Mouse (Mus musculus) heart, adult 9 months (tissue): ENCODE data around the gene Hmx1.

Experiments used
- DNase-seq, 2 experiments: peaks; one replicate each; pipeline ENCODE4 v3.0.0; 2022; ENCODE audit warnings: low spot score in 2 of 2

Gene Hmx1

GRCm38 (mm10) chr5:35388491-35389111 is at the start of gene Hmx1:
Gene Hmx1, plus strand, starts transcription at chr5:35389108.
- no peak for DNase-seq

GRCm38 (mm10) chr5:35345084-35345483 is 43.8 kb upstream of the Hmx1 start:
- DNase-seq: no peak

GRCm38 (mm10) chr5:35348794-35349193 is 40.1 kb upstream of the Hmx1 start:
- peak; percentile 15 to 35 for DNase-seq

- no peak for DNase-seq
Measured at GRCm38 (mm10) chr5:35357544-35358440, 31.1 kb upstream of the Hmx1 start.

GRCm38 (mm10) chr5:35361570-35362284 is 27.2 kb upstream of the Hmx1 start:
- DNase-seq: peak; percentile 66 to 87

GRCm38 (mm10) chr5:35366241-35367032 is 22.5 kb upstream of the Hmx1 start:
- DNase-seq: no peak

- no peak for DNase-seq
Measured at GRCm38 (mm10) chr5:35368916-35369315, 20.0 kb upstream of the Hmx1 start.

GRCm38 (mm10) chr5:35379066-35379465 is 9.8 kb upstream of the Hmx1 start:
- DNase-seq: no peak

- no peak for DNase-seq
Measured at GRCm38 (mm10) chr5:35379815-35380214, 9.1 kb upstream of the Hmx1 start.

- DNase-seq: no peak
Measured at GRCm38 (mm10) chr5:35387834-35388490, 946 bp upstream of the Hmx1 start.

- no peak for DNase-seq
Measured at GRCm38 (mm10) chr5:35389441-35389840, 533 bp downstream of the Hmx1 start.

- DNase-seq: no peak
Measured at GRCm38 (mm10) chr5:35389915-35390314, 1.0 kb downstream of the Hmx1 start.

- DNase-seq: no peak
Measured at GRCm38 (mm10) chr5:35390848-35391655, 2.1 kb downstream of the Hmx1 start.

GRCm38 (mm10) chr5:35391656-35392333 is 2.9 kb downstream of the Hmx1 start:
- no peak for DNase-seq

GRCm38 (mm10) chr5:35392334-35392695 is 3.4 kb downstream of the Hmx1 start:
- DNase-seq: no peak

- no peak for DNase-seq
Measured at GRCm38 (mm10) chr5:35395566-35396440, 6.9 kb downstream of the Hmx1 start.

GRCm38 (mm10) chr5:35396976-35397641 is 8.2 kb downstream of the Hmx1 start:
- no peak for DNase-seq

- DNase-seq: no peak
Measured at GRCm38 (mm10) chr5:35397642-35398309, 8.9 kb downstream of the Hmx1 start.
